Mouse (Mus musculus): Measurements from ENCODE around the gene Tcaim.

GRCm38 (mm10) chr9:122805053-122805844 lies at the start of gene Tcaim:
- TF ChIP-seq CTCF (IDR thresholded peaks at IDR 0.05; ENCODE audit: insufficient read depth, low read depth, low read length) (no peak), POLR2A (IDR thresholded peaks at IDR 0.05; ENCODE audit: insufficient read depth, low read depth, low read length) (peak; percentile 81)
